Mouse (Mus musculus): ENCODE data around the gene Apol9a. TPM values are rescaled to one million over a fixed set of nuclear protein-coding genes. Genes with fewer than 3 reads are reported as not detected.
A peak's percentile ranks its signal among the peaks of the same experiment; 100 is the strongest.

The Apol9a gene
- polyA plus RNA-seq, 1 experiment from 2014 or later, result 0.07 TPM

- Histone ChIP-seq H3K27me3 (no peaks in the 10 kb centered on the region), H3K36me3 (replicated peaks) (no peaks in the 10 kb centered on the region), H3K4me1 (replicated peaks) (no peaks in the 10 kb centered on the region), H3K9me3 (replicated peaks) (no peaks in the 10 kb centered on the region), H3K9ac (no peak overlapping the region), H3K4me2 (no peak overlapping the region), H3K4me3 (replicated peaks) (no peak overlapping the region), H3K27ac (replicated peaks) (peak overlapping the region; percentile 67)
- peak; percentile 52; the same call in 1 of the 2 replicates for ATAC-seq (ENCODE audit: insufficient read depth)
- 52% methylated on average over 7 of the region's 7 CpGs for WGBS (ENCODE audit: insufficient replicate concordance)
Measured at GRCm38 (mm10) chr15:77376920-77377319, 34.0 kb downstream of the Apol9a start.

- ATAC-seq (ENCODE audit: insufficient read depth), result no peak
- Histone ChIP-seq H3K9ac (no peak overlapping the region), H3K4me3 (replicated peaks) (no peak overlapping the region), H3K36me3 (replicated peaks) (no peaks in the 10 kb centered on the region), H3K27ac (replicated peaks) (no peak overlapping the region), H3K27me3 (peaks cover 12% of the 10 kb centered on the region), H3K4me2 (no peak overlapping the region), H3K9me3 (replicated peaks) (no peaks in the 10 kb centered on the region), H3K4me1 (replicated peaks) (peaks cover 12% of the 10 kb centered on the region)
- 69% methylated on average over 8 of the region's 8 CpGs for WGBS (ENCODE audit: insufficient replicate concordance)
Measured at GRCm38 (mm10) chr15:77370588-77370987, 40.3 kb downstream of the Apol9a start.

GRCm38 (mm10) chr15:77369981-77370380 is 41.0 kb downstream of the Apol9a start:
- no peaks in the 10 kb centered on the region for H3K9me3 ChIP-seq (replicated peaks)
- ATAC-seq (ENCODE audit: insufficient read depth), result no peak
- WGBS (ENCODE audit: insufficient replicate concordance), result 85% methylated on average over 21 of the region's 21 CpGs
- no peaks in the 10 kb centered on the region for H3K36me3 ChIP-seq (replicated peaks)
- H3K9ac ChIP-seq, result no peak overlapping the region
- H3K27me3 ChIP-seq, result peaks cover 13% of the 10 kb centered on the region
- H3K4me2 ChIP-seq, result no peak overlapping the region
- no peak overlapping the region for H3K27ac ChIP-seq (replicated peaks)
- no peak overlapping the region for H3K4me3 ChIP-seq (replicated peaks)
- peaks cover 12% of the 10 kb centered on the region for H3K4me1 ChIP-seq (replicated peaks)

GRCm38 (mm10) chr15:77368818-77369320 is 42.1 kb downstream of the Apol9a start:
- Histone ChIP-seq H3K36me3 (replicated peaks) (no peaks in the 10 kb centered on the region), H3K4me1 (replicated peaks) (peaks cover 12% of the 10 kb centered on the region), H3K4me2 (no peak overlapping the region), H3K9ac (no peak overlapping the region), H3K27ac (replicated peaks) (no peak overlapping the region), H3K9me3 (replicated peaks) (no peaks in the 10 kb centered on the region), H3K27me3 (peaks cover 13% of the 10 kb centered on the region), H3K4me3 (replicated peaks) (no peak overlapping the region)
- ATAC-seq (ENCODE audit: insufficient read depth), result no peak
- 70% methylated on average over 12 of the region's 12 CpGs for WGBS (ENCODE audit: insufficient replicate concordance)

- peak overlapping the region; percentile 32; the same call in 1 of the 2 replicates for H3K4me2 ChIP-seq
- no peaks in the 10 kb centered on the region for H3K36me3 ChIP-seq (replicated peaks)
- no peaks in the 10 kb centered on the region for H3K9me3 ChIP-seq (replicated peaks)
- peaks cover 13% of the 10 kb centered on the region for H3K27me3 ChIP-seq
- H3K4me1 ChIP-seq (replicated peaks), result peaks cover 12% of the 10 kb centered on the region
- H3K9ac ChIP-seq, result no peak overlapping the region
- no peak overlapping the region for H3K4me3 ChIP-seq (replicated peaks)
- ATAC-seq (ENCODE audit: insufficient read depth), result peak; percentile 53; the same call in 1 of the 2 replicates
- WGBS (ENCODE audit: insufficient replicate concordance), result 0% methylated on average over 13 of the region's 13 CpGs
- H3K27ac ChIP-seq (replicated peaks), result no peak overlapping the region
Measured at GRCm38 (mm10) chr15:77368148-77368547, 42.8 kb downstream of the Apol9a start.

- ATAC-seq (ENCODE audit: insufficient read depth), result no peak
- Histone ChIP-seq H3K4me3 (replicated peaks) (no peak overlapping the region), H3K36me3 (replicated peaks) (no peaks in the 10 kb centered on the region), H3K4me1 (replicated peaks) (peaks cover 12% of the 10 kb centered on the region), H3K9ac (no peak overlapping the region), H3K27me3 (peaks cover 13% of the 10 kb centered on the region), H3K9me3 (replicated peaks) (no peaks in the 10 kb centered on the region), H3K4me2 (no peak overlapping the region), H3K27ac (replicated peaks) (no peak overlapping the region)
- WGBS (ENCODE audit: insufficient replicate concordance), result 34% methylated on average over 8 of the region's 8 CpGs
Measured at GRCm38 (mm10) chr15:77367504-77367903, 43.4 kb downstream of the Apol9a start.

- no peak for ATAC-seq (ENCODE audit: insufficient read depth)
- H3K36me3 ChIP-seq (replicated peaks), result no peaks in the 10 kb centered on the region
- H3K27ac ChIP-seq (replicated peaks), result no peak overlapping the region
- H3K9ac ChIP-seq, result no peak overlapping the region
- H3K4me3 ChIP-seq (replicated peaks), result 0 out of 2 replicates have a peak overlapping the region, but pooled peaks have one; percentile 12
- peak overlapping the region; percentile 48 for H3K4me2 ChIP-seq
- H3K27me3 ChIP-seq, result peaks cover 13% of the 10 kb centered on the region
- peaks cover 12% of the 10 kb centered on the region for H3K4me1 ChIP-seq (replicated peaks)
- H3K9me3 ChIP-seq (replicated peaks), result no peaks in the 10 kb centered on the region
- WGBS (ENCODE audit: insufficient replicate concordance), result 5% methylated on average over 26 of the region's 26 CpGs
Measured at GRCm38 (mm10) chr15:77366706-77367484, 44.0 kb downstream of the Apol9a start.

GRCm38 (mm10) chr15:77365700-77366570 is 45.0 kb downstream of the Apol9a start:
- no peaks in the 10 kb centered on the region for H3K36me3 ChIP-seq (replicated peaks)
- no peak overlapping the region for H3K4me2 ChIP-seq
- peaks cover 12% of the 10 kb centered on the region for H3K4me1 ChIP-seq (replicated peaks)
- WGBS (ENCODE audit: insufficient replicate concordance), result 47% methylated on average over 9 of the region's 9 CpGs
- peaks cover 13% of the 10 kb centered on the region for H3K27me3 ChIP-seq
- H3K9ac ChIP-seq, result no peak overlapping the region
- ATAC-seq (ENCODE audit: insufficient read depth), result no peak
- no peak overlapping the region for H3K4me3 ChIP-seq (replicated peaks)
- H3K27ac ChIP-seq (replicated peaks), result no peak overlapping the region
- H3K9me3 ChIP-seq (replicated peaks), result no peaks in the 10 kb centered on the region

GRCm38 (mm10) chr15:77364026-77364425 is 46.9 kb downstream of the Apol9a start:
- H3K36me3 ChIP-seq (replicated peaks), result no peaks in the 10 kb centered on the region
- WGBS (ENCODE audit: insufficient replicate concordance), result 38% methylated on average over 3 of the region's 3 CpGs
- H3K27me3 ChIP-seq, result peaks cover 21% of the 10 kb centered on the region
- ATAC-seq (ENCODE audit: insufficient read depth), result no peak
- H3K27ac ChIP-seq (replicated peaks), result no peak overlapping the region
- no peak overlapping the region for H3K9ac ChIP-seq
- no peak overlapping the region for H3K4me2 ChIP-seq
- H3K4me3 ChIP-seq (replicated peaks), result no peak overlapping the region
- peaks cover 13% of the 10 kb centered on the region for H3K4me1 ChIP-seq (replicated peaks)
- no peaks in the 10 kb centered on the region for H3K9me3 ChIP-seq (replicated peaks)

- Histone ChIP-seq H3K4me2 (no peak overlapping the region), H3K4me3 (replicated peaks) (no peak overlapping the region), H3K27me3 (peaks cover 26% of the 10 kb centered on the region), H3K36me3 (replicated peaks) (no peaks in the 10 kb centered on the region), H3K4me1 (replicated peaks) (peaks cover 16% of the 10 kb centered on the region), H3K9ac (no peak overlapping the region), H3K27ac (replicated peaks) (no peak overlapping the region), H3K9me3 (replicated peaks) (no peaks in the 10 kb centered on the region)
- 47% methylated on average over 6 of the region's 6 CpGs for WGBS (ENCODE audit: insufficient replicate concordance)
- ATAC-seq (ENCODE audit: insufficient read depth), result no peak
Measured at GRCm38 (mm10) chr15:77363578-77363977, 47.4 kb downstream of the Apol9a start.

GRCm38 (mm10) chr15:77362952-77363351 is 48.0 kb downstream of the Apol9a start:
- no peak overlapping the region for H3K4me2 ChIP-seq
- WGBS (ENCODE audit: insufficient replicate concordance), result 25% methylated on average over 5 of the region's 5 CpGs

More at GRCm38 (mm10) chr15:77362952-77363351, 48.0 kb downstream of the Apol9a start:
- no peak for ATAC-seq (ENCODE audit: insufficient read depth)
- Histone ChIP-seq H3K4me1 (replicated peaks) (peaks cover 13% of the 10 kb centered on the region), H3K27me3 (peaks cover 29% of the 10 kb centered on the region), H3K27ac (replicated peaks) (no peak overlapping the region), H3K9ac (no peak overlapping the region), H3K9me3 (replicated peaks) (no peaks in the 10 kb centered on the region), H3K36me3 (replicated peaks) (no peaks in the 10 kb centered on the region), H3K4me3 (replicated peaks) (no peak overlapping the region)

Data from liver, embryonic 15.5 days (tissue).